Mouse (Mus musculus) stomach, embryonic 15.5 days (tissue): ENCODE results near the gene Olfr859. TPM values are rescaled to one million over a fixed set of nuclear protein-coding genes. Genes with fewer than 3 reads are reported as not detected.
"Not testable (repeated sequence)": the region's sequence is repeated elsewhere in the genome, so short reads cannot be mapped to it uniquely, and the experiment has no call there.

Source experiments
- ATAC-seq: fragments of 200-750 bp; cut with Nextera tagmentation; 2 replicates; pipeline ENCODE4 v1.8.0; 2017; ENCODE audit warnings: low read depth, moderate number of reproducible peaks, moderate TSS enrichment; ENCODE audit not compliant: insufficient read depth, low FRiP score
- H3K27ac ChIP-seq: fragments of 300-500 bp; sonication (generic); 2 replicates; pipeline ENCODE4 v1.5.1; 2015; ENCODE audit warnings: mild to moderate bottlenecking, inconsistent platforms
- H3K27me3 ChIP-seq: fragments of 300-500 bp; sonication (generic); replicated peaks from 2 replicates; pipeline ENCODE4 v1.6.1; 2015; ENCODE audit warnings: inconsistent platforms
- H3K36me3 ChIP-seq: fragments of 300-500 bp; sonication (generic); 2 replicates; pipeline ENCODE4 v1.6.1; 2015; ENCODE audit warnings: inconsistent platforms
- H3K4me1 ChIP-seq: fragments of 300-500 bp; sonication (generic); 2 replicates; pipeline ENCODE4 v1.6.1; 2015; ENCODE audit warnings: inconsistent platforms
- H3K4me2 ChIP-seq: fragments of 300-500 bp; sonication (generic); 2 replicates; pipeline ENCODE4 v1.6.1; 2015; ENCODE audit warnings: mild to moderate bottlenecking, inconsistent platforms
- H3K4me3 ChIP-seq: fragments of 300-500 bp; sonication (generic); replicated peaks from 2 replicates; pipeline ENCODE4 v1.5.1; 2015; ENCODE audit warnings: inconsistent platforms
- H3K9ac ChIP-seq: fragments of 300-500 bp; sonication (generic); 2 replicates; pipeline ENCODE4 v1.6.1; 2015; ENCODE audit warnings: inconsistent platforms
- H3K9me3 ChIP-seq: fragments of 300-500 bp; sonication (generic); 2 replicates; pipeline ENCODE4 v1.6.1; 2016; ENCODE audit warnings: inconsistent platforms
- WGBS: fragments of 180-500 bp; shearing (Covaris S2); methylation state at CpG from one replicate; pipeline ENCODE4 v1.1.7; 2015; 5-methylcytosine and 5-hydroxymethylcytosine counted together
- polyA plus RNA-seq: library from polyadenylated mRNA; unstranded; fragments of >200 nt; fragmentation: Nextera tagmentation; extraction: Ambion mirVana; gene quantifications from 2 replicates; pipeline ENCODE4 v1.2.1, GENCODE M21; 2015

Olfr859 gene
- not detected in 2 replicates for polyA plus RNA-seq

GRCm38 (mm10) chr9:19804606-19805005 is at the start of gene Olfr859:
Gene Olfr859 (plus strand): TSS chr9:19804906.
- not testable (repeated sequence) for H3K36me3 ChIP-seq, H3K4me3 ChIP-seq, H3K27me3 ChIP-seq, H3K9me3 ChIP-seq, H3K9ac ChIP-seq, H3K4me1 ChIP-seq, H3K4me2 ChIP-seq, H3K27ac ChIP-seq, ATAC-seq
- WGBS = 73% methylated on average over 1 of the region's 1 CpGs

- Histone ChIP-seq H3K36me3 (no peaks in the 10 kb centered on the region), H3K27ac (no peak overlapping the region), H3K9me3 (no peaks in the 10 kb centered on the region; the same call in none of the 2 replicates), H3K4me1 (no peaks in the 10 kb centered on the region), H3K4me3 (no peak overlapping the region), H3K9ac (no peak overlapping the region), H3K27me3 (no peaks in the 10 kb centered on the region), H3K4me2 (no peak overlapping the region)
- ATAC-seq = no peak
- WGBS = 86% methylated on average over 14 of the region's 14 CpGs
These were observed 35.6 kb upstream of the Olfr859 start for GRCm38 (mm10) chr9:19769136-19769535.

GRCm38 (mm10) chr9:19769701-19770100 is 35.0 kb upstream of the Olfr859 start:
- ATAC-seq = no peak
- 93% methylated on average over 14 of the region's 14 CpGs for WGBS
- H3K4me3 ChIP-seq = no peak overlapping the region
- no peak overlapping the region for H3K9ac ChIP-seq
- no peak overlapping the region for H3K4me2 ChIP-seq
- H3K4me1 ChIP-seq = no peaks in the 10 kb centered on the region
- H3K27me3 ChIP-seq = no peaks in the 10 kb centered on the region
- H3K9me3 ChIP-seq = no peaks in the 10 kb centered on the region; the same call in none of the 2 replicates
- H3K27ac ChIP-seq = no peak overlapping the region
- H3K36me3 ChIP-seq = no peaks in the 10 kb centered on the region

- Histone ChIP-seq H3K4me2 (no peak within 1 kb of the TSS), H3K4me1 (no peaks in the 10 kb centered on the region), H3K36me3 (no peaks in the 10 kb centered on the region), H3K27ac (no peak within 1 kb of the TSS), H3K4me3 (no peak within 1 kb of the TSS), H3K9ac (no peak within 1 kb of the TSS), H3K27me3 (no peaks in the 10 kb centered on the region), H3K9me3 (no peaks in the 10 kb centered on the region)
- no peak for ATAC-seq
These were observed 24.7 kb upstream of the Olfr859 start, which contains the start of gene Olfr58 for GRCm38 (mm10) chr9:19779983-19780382. Gene Olfr58 (plus strand): TSS chr9:19780283.

- Histone ChIP-seq H3K27ac (no peak overlapping the region), H3K9me3 (no peaks in the 10 kb centered on the region), H3K9ac (no peak overlapping the region), H3K4me3 (no peak overlapping the region), H3K27me3 (no peaks in the 10 kb centered on the region), H3K4me2 (no peak overlapping the region), H3K4me1 (no peaks in the 10 kb centered on the region), H3K36me3 (no peaks in the 10 kb centered on the region)
- WGBS = 68% methylated on average over 1 of the region's 1 CpGs
- ATAC-seq = no peak
These were observed 1.7 kb upstream of the Olfr859 start for GRCm38 (mm10) chr9:19803000-19803399.

- Histone ChIP-seq H3K36me3 (no peaks in the 10 kb centered on the region), H3K9me3 (no peaks in the 10 kb centered on the region), H3K27ac (no peak within 1 kb of the TSS), H3K27me3 (no peaks in the 10 kb centered on the region), H3K4me2 (no peak within 1 kb of the TSS), H3K4me3 (no peak within 1 kb of the TSS), H3K4me1 (no peaks in the 10 kb centered on the region), H3K9ac (no peak within 1 kb of the TSS)
- ATAC-seq = no peak
- 77% methylated on average over 1 of the region's 1 CpGs for WGBS
These were observed 44.9 kb downstream of the Olfr859 start, which contains the start of gene Olfr860 for GRCm38 (mm10) chr9:19849647-19850046. Gene Olfr860 (minus strand): TSS chr9:19849747.

Other genes starting within 250 kb of the Olfr859 start
- not detected in 2 replicates for gene Olfr854, start 237.5 kb upstream of the Olfr859 start, polyA plus RNA-seq
- not detected in 2 replicates for gene Olfr855, start 222.3 kb upstream of the Olfr859 start, polyA plus RNA-seq
- 23.1 and 24.6 TPM in 2 replicates for gene Zfp317, start 182.8 kb upstream of the Olfr859 start, polyA plus RNA-seq
- gene Olfr857, start 95.5 kb upstream of the Olfr859 start, polyA plus RNA-seq = not detected in 2 replicates
- gene Olfr58, start 24.6 kb upstream of the Olfr859 start, polyA plus RNA-seq = not detected in 2 replicates
- gene Olfr860, start 44.8 kb downstream of the Olfr859 start, polyA plus RNA-seq = not detected in 2 replicates
- not detected in 2 replicates for gene Olfr862, start 83.1 kb downstream of the Olfr859 start, polyA plus RNA-seq
- gene Olfr77, start 112.0 kb downstream of the Olfr859 start, polyA plus RNA-seq = 0.27 and 0.32 TPM in 2 replicates
- not detected in 2 replicates for gene Olfr866, start 223.1 kb downstream of the Olfr859 start, polyA plus RNA-seq